Mouse (Mus musculus): Measurements from ENCODE around the gene Unc5c.

GRCm38 (mm10) chr3:141626935-141627638 is 162.1 kb downstream of the Unc5c start:
- TF ChIP-seq CTCF (IDR thresholded peaks at IDR 0.05; ENCODE audit: control insufficient read depth, insufficient read depth, insufficient read length) (no peak), MAX (IDR thresholded peaks at IDR 0.05) (no peak), MYOD1 (IDR thresholded peaks at IDR 0.05; ENCODE audit: control insufficient read depth, insufficient read length, low read depth) (no peak), MYOG (IDR thresholded peaks at IDR 0.05; ENCODE audit: control insufficient read depth, extremely low read depth, insufficient read length) (no peak), CEBPB (IDR thresholded peaks at IDR 0.05; ENCODE audit: low read depth) (no peak)

Measured in C2C12 (cell line).